Mouse (Mus musculus) splenic B cell, adult 2 months (primary cell): ENCODE measurements around the gene Lamc1.
A peak's percentile ranks its signal among the peaks of the same experiment; 100 is the strongest.
"Not testable (repeated sequence)": the region's sequence is repeated elsewhere in the genome, so short reads cannot be mapped to it uniquely, and the experiment has no call there.

Experiments used
- DNase-seq: peaks from one replicate; pipeline ENCODE4 v3.0.0-alpha.2; 2011; ENCODE audit warnings: low read depth, low spot score
- H3K27me3 ChIP-seq: 2 replicates; pipeline ENCODE4 v1.6.1; 2012; ENCODE audit warnings: mild to moderate bottlenecking, low read length, moderate library complexity, mixed read lengths; ENCODE audit not compliant: control insufficient read depth, poor library complexity, insufficient read depth, severe bottlenecking
- H3K36me3 ChIP-seq: 2 replicates; pipeline ENCODE4 v1.6.1; 2012; ENCODE audit warnings: mild to moderate bottlenecking, low read length, moderate library complexity, mixed read lengths; ENCODE audit not compliant: control insufficient read depth, poor library complexity, insufficient read depth, severe bottlenecking

The Lamc1 gene

DNA sequence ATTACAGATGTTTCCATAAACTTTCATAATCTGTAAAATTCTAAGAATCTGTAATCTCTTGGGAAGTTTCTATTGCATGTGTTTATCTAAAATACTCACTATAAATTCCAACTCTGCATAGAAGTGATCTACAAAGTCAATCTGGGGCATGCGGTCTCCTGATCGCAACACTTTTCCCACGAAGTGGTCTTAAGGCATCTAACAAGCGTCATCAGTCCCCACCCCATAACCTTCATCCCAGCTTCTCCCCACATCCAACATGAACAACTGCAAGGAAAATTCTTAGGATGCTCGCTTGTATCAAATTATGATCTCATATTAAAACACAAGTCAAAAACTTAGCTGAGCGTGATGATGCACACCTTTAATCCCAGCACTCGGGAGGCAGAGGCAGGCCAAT, 14.3 kb downstream of the Lamc1 start:
- DNase-seq = no peak
- Histone ChIP-seq H3K36me3 (no peaks in the 10 kb centered on the region), H3K27me3 (no peaks in the 10 kb centered on the region)

DNA sequence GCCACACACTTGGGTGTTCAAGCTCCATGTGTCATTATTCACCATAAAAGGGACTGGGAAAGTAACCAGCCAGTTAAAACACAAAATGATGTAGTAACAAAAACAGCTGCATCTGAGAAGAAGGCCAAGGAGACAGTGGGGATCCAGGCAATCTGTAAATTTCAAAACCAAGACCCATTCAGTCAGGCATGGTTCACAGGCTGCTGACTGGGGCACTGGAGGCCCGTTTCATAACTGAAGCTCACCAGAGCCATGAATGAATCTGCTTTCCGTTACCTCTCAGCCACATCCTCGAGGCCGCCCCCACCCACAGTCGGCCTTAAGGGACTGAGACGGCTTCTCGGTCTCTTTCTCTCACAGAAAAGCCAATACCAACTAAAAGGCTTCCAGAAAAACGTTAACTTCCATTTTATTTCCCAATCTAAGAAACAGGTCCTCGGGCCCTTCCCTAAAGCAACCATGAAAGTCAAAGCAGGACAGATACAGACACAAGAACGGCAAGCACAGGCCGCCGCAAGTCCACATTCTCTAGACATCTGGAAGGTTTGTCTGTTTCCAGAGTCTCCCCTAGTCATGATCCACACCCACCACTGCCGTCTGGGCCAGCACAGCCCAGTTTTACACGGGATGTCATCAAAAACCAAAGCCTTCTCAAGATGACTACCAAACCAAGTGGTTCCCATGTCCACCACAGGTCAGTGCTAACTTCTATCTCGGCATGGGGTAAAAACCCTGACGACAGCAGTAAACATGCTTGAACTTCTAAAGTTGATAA, 14.9 kb downstream of the Lamc1 start:
- H3K27me3 ChIP-seq = no peaks in the 10 kb centered on the region
- peak; percentile 25 for DNase-seq
- H3K36me3 ChIP-seq = no peaks in the 10 kb centered on the region

DNA sequence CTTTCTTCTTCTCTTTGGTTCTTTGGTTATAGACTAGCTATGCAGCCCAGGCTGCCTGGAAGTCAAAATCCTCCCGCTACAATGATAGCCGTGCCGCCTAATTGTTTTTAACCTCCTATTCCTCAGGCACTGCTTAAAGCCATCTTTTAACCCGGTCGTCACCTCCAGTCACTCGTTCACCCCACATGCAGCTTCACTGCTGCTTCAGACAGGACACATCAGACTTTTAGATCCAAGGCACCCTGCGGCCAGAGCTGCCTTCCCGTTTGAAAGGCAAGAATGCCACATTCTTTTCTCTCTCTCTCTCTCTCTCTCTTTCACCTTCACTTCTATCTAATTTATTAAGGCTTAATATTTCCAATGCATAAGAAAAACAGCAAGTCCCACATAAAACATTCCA, 15.6 kb downstream of the Lamc1 start:
- no peak for DNase-seq
- H3K36me3 ChIP-seq = no peaks in the 10 kb centered on the region

DNA sequence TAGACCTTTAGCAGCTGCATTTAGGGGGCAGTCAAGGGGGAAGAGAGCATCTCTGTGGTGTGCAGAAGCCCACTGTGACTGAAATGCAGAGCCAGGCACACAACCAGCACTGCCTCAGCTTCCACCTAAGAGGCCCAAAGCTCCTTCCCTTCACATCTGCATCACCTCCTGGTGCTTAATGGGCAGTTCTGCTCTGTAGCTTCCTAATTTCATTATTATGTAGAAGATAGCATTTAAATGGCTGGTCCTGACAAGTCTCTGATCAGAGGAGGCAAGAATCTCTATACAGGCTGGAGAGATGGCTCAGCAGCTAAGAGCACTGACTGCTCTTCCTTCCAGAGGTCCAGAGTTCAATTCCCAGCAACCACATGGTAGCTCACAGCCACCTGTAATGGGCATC, 16.3 kb downstream of the Lamc1 start:
- Histone ChIP-seq H3K27me3 (no peaks in the 10 kb centered on the region), H3K36me3 (no peaks in the 10 kb centered on the region)
- DNase-seq = no peak

More for the DNA sequence above, 15.6 kb downstream of the Lamc1 start:
- no peaks in the 10 kb centered on the region for H3K27me3 ChIP-seq

DNA sequence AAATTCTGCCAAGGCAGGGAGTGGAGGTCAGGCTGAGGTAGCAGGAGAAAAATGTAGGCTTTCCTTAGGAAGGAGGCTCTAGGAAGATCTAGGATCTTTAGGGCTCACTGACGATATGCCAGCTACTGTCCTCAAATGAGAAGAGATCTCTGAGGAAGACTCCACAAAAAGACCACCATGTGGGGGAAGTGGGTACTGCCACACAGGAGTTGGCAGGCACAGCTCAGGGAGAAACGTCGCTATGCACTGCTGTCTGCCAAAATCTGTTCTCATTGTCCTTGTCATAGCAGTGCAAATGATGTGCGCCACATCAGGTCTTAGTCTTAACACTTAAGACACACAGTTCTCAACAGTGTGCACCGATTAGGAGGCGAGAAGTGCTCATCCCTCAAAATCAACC, 17.5 kb downstream of the Lamc1 start:
- no peak for DNase-seq
- Histone ChIP-seq H3K36me3 (no peaks in the 10 kb centered on the region), H3K27me3 (no peaks in the 10 kb centered on the region)

DNA sequence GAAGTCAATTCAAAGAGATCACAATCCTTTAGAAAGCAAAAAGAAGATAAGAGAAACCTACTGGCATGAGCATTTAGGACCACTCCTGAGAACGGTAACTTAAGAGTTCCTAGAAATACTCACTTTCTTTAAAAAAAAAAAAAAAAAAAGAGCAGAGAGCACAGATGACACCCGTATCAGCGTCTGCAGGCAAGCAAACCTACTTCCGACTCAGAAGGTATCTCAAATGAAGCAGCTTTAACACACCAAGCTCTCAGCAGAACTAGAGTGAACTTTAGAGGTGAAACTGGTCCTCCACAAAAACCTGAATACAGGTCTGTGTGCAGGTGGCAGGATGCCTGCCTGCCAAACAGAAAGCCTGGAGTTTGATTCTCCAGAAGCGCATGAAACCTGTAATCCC, 19.6 kb downstream of the Lamc1 start:
- no peak for DNase-seq
- Histone ChIP-seq H3K27me3 (no peaks in the 10 kb centered on the region), H3K36me3 (no peaks in the 10 kb centered on the region)

DNA sequence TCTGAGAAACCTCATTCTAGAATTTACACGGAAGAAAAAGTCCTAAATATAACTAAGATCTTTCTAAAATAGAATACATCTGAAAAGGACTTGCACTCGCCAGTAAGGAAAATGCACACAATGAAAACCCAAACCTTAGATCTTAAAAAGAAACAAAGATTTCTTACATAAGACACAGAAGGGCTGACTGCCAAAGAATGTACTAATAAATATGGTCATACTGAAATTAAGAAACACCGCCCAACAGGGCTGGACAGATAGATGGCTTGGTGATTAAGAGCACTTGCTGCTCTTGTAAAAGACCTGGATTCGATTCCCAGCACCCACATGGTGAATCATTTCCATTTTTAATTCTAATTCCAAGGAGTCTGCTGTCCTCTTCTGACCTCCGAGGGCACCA, 22.4 kb downstream of the Lamc1 start:
- no peak for DNase-seq
- no peaks in the 10 kb centered on the region for H3K27me3 ChIP-seq
- no peaks in the 10 kb centered on the region for H3K36me3 ChIP-seq

DNA sequence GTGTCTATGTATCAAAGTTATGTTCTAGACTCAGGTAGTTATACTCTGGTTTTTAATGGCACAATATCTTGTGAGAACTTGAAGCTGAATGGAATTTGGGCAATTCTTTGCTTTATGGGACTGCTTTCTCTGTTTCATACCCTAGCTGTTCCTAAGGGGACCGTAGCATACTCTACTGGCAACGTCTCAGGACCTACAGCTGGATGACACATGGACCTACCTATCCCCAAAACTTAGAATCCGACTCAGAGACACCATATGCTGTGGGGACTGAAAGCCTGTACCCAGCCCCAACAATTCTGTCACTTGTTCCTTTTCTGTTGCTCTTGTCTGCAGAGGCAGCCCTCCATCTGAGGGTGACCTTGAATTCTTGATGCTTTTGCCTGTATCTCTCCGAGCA, 23.3 kb downstream of the Lamc1 start:
- H3K27me3 ChIP-seq = no peaks in the 10 kb centered on the region
- H3K36me3 ChIP-seq = no peaks in the 10 kb centered on the region
- DNase-seq = no peak

DNA sequence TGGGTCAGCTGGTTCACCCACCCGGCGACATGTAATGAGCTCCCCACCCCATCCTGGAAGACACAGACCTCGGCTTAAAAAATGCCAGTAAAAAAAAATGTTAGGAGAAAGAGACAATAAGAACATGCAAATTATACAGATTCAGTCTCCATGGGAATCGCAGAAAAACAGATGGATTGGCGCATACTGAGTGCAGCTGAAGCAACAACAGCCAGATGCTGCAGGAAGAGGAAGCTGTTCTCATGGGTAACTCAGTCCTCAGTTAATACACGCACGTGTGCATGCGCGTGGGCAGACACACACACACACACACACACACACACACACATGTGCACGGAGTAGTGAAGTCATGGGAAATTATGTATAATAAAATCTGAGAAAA, 23.7 kb downstream of the Lamc1 start:
- H3K27me3 ChIP-seq = no peaks in the 10 kb centered on the region
- peak; percentile 85 for DNase-seq
- no peaks in the 10 kb centered on the region for H3K36me3 ChIP-seq

DNA sequence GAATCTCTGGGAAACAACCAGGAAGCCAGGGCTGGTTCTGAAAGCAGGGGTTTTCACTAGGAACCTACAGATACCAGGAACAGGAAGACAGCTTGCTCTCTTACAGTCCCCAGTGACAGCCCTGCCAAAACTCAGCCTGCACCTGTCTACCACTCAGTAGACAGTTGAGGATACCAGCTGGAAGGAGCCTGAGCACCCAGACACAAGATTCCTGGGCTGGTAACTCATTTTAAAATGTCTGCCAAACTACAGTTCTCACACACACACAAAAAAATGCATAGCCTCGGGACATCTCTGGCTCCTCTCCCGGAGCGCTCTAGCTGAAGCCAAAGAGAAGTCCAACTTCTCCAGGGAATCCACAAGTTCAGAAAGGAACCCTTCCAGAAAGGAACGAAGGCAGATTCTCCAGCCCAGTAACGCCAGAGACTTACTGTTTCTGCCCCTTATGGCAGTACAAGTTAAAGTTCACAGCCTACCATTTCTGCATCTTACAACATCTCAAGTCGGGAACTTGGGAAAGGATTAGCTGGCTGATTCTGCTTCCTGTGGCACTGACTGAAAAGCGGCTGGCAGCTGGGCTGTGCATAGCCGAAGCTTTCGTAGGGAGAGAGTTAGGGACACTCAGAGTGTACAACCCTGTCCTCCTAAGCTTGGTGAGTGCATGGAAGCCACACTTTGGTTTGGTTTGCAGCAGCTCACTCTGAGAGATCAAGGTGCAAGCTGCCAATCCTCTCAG, 24.2 kb downstream of the Lamc1 start:
- Histone ChIP-seq H3K36me3 (no peaks in the 10 kb centered on the region), H3K27me3 (no peaks in the 10 kb centered on the region)
- DNase-seq = peak; percentile 38

DNA sequence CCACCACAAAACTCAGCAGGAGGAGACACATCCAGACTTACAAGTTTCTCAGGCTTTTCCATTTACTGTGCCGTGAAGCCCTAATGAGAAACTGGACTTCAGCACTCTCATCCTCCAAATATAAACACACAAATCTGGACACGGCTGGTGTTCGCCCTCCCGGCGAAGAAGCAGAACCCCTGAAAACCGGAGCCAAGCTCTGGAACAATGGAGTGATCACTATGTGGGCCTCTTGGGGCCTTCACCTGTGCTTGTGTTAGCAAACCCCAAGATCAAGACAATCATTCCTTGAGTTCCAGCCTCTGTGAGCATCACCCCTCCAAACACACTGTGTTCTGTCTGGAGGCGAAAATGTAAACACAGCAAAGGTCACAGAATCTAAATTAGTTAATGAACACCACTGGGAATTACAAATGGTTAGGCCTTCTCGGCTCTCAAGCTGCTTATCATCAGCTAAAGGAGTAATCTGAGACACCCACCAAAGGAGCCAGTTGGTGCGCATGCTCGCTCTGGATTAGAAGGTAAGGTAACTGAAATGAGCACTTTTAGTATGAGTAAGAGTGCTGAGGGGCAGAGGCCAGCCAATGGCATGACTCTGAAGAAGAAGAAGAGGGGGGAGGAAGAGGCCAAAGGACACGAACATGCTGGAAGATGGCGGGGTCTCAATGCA, 24.9 kb downstream of the Lamc1 start:
- no peak for DNase-seq
- no peaks in the 10 kb centered on the region for H3K36me3 ChIP-seq
- no peaks in the 10 kb centered on the region for H3K27me3 ChIP-seq

DNA sequence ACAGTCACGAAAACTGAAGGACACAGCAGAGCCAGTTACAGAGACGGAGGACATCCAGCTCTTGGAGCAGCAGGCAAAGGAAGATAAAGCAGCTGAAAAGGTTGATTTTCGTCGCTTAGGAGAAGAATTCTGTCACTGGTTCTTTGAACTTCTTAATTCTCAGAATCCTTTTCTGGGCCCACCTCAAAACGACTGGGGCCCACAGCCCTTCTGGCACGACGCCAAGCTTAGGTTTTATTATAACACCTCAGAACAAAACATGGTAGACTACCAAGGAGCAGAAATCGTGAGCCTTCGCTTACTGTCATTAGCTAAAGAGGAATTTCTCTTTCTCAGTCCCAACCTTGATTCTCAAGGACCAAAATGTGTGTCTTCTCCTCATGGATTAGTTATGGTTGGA, 26.9 kb downstream of the Lamc1 start:
- not testable (repeated sequence) for DNase-seq, H3K27me3 ChIP-seq, H3K36me3 ChIP-seq

DNA sequence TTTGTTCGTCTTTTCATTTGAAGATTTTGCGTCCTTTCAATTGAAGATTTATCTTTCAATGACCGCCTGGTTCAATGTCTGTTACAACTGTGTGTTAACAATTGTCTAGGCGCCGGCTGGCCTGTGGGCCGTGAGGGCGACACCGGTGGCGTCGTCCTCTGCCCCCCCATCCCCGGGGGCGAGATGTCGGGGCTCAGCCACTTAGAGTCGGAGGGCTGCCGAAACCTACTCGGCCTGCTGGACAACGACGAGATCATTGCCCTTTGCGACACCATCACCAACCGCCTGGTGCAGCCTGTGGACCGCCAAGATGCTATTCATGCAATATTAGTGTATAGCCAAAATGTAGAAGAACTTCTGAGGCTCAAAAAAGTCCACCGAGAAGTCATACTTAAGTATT, 27.3 kb downstream of the Lamc1 start:
- not testable (repeated sequence) for DNase-seq, H3K27me3 ChIP-seq, H3K36me3 ChIP-seq

DNA sequence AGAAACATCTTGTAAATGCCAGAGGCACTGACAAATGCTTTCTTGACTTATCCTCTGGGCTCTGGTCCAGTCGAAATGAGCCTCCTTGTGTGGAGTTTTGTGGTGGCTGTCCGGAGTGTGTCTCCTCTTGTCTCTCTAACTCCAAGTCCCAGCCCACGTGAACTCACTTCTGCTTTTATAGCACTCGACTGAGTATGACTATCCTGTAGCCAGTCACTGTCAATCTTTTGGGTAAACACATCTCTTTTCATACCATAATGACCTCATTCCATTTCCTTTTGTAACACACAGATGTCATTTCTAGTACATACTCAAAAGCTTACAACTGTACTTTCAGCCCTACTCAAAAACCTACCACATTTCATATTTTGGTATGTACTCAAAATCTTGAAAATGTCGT, 33.1 kb downstream of the Lamc1 start:
- not testable (repeated sequence) for H3K27me3 ChIP-seq, H3K36me3 ChIP-seq
- peak; percentile 80 for DNase-seq

DNA sequence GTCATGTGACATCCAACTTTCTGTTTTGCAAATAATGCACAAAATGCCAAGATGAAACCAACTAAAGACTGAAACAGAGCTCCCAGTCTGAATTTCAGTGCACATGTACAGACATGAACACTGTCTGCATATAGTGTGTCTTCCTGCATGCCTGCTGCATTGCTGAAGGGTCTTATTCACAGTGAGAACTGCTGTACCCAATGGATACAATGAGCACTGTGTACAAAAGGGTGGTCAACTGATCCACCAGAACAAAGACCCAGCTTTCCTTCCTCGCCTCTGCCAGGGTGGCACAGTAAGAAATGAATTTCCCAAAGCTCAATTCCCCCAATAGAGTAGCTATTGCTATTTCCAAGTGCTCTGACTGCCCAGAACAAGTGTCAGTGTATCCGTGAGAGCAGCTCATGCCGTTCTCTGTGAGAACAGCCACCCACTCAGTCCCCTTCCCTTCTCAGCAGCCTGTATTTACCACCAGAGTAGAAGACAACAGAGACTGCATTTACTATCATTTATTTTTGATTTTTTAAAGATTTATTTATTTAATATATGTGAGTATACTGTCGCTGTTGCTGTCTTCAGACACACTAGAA, 34.7 kb downstream of the Lamc1 start:
- DNase-seq, H3K27me3 ChIP-seq, H3K36me3 ChIP-seq: not testable (repeated sequence)
